In genomic region chr1:86154133-86154823, GRCm38 (mm10) we compare ENCODE assay signal across 8 mouse cellular contexts. TPM values are rescaled to one million over a fixed set of nuclear protein-coding genes. Genes with fewer than 3 reads are reported as not detected.
DNase-seq lines count a peak whose midpoint lies in the region; ATAC-seq and TF ChIP-seq lines count a peak whose summit lies in the region.

Gene Armc9, plus strand, starts transcription at chr1:86154780.

- H3K9me3 ChIP-seq in embryonic facial prominence, embryonic 14.5 days (ENCODE audit: control insufficient read depth, low read length), result no peaks in the 10 kb centered on the region
- H3K9me3 ChIP-seq in limb, embryonic 14.5 days (ENCODE audit: control insufficient read depth, low read length), result no peaks in the 10 kb centered on the region
- no peaks in the 10 kb centered on the region for H3K9me3 ChIP-seq in midbrain, postnatal 0 days (ENCODE audit: low read length)

- WGBS in embryonic facial prominence, embryonic 14.5 days, result 4% methylated on average over 36 of the region's 40 CpGs
- 2% methylated on average over 40 of the region's 40 CpGs for WGBS in limb, embryonic 14.5 days
- WGBS in midbrain, postnatal 0 days, result 4% methylated on average over 40 of the region's 40 CpGs

- DNase-seq in 3T3-L1 (ENCODE audit: low read depth, low spot score), result peak; percentile 98
- DNase-seq in adrenal gland, postnatal 4 days (ENCODE audit: low spot score in 2 of 2), result peak; percentile 86 to 90
- peak; percentile 99 for DNase-seq in embryonic facial prominence, embryonic 14.5 days (ENCODE audit: low spot score)
- DNase-seq in heart, adult 8-10 months (ENCODE audit: low spot score), result peak; percentile 97
- DNase-seq in kidney, adult 9 months, result peak; percentile 97
- DNase-seq in limb, embryonic 14.5 days (ENCODE audit: low spot score), result peak; percentile 96
- DNase-seq in midbrain, postnatal 0 days (ENCODE audit: low spot score), result peak; percentile 97
- peak; percentile 89 to 93 for DNase-seq in spleen, postnatal 14 days (ENCODE audit: low spot score in 2 of 2)

- no peaks in the 10 kb centered on the region for H3K36me3 ChIP-seq in embryonic facial prominence, embryonic 14.5 days (ENCODE audit: control insufficient read depth, insufficient read depth, low read length)
- 0 out of 2 replicates have a peak, but pooled peaks cover 12% of the 10 kb centered on the region for H3K36me3 ChIP-seq in limb, embryonic 14.5 days (ENCODE audit: control insufficient read depth, insufficient read depth, low read length)
- H3K36me3 ChIP-seq in midbrain, postnatal 0 days (ENCODE audit: insufficient read depth, low read length), result 0 out of 2 replicates have a peak, but pooled peaks cover 7% of the 10 kb centered on the region

- peak; percentile 95; the same call in 1 of the 2 replicates for TF ChIP-seq POLR2A in limb, embryonic 14.5 days (IDR thresholded peaks at IDR 0.05; ENCODE audit: borderline replicate concordance, extremely low read depth, insufficient read depth, insufficient read length)

- peak within 1 kb of the TSS; percentile 93 for H3K27ac ChIP-seq in embryonic facial prominence, embryonic 14.5 days (replicated peaks; ENCODE audit: low read depth, low read length)
- H3K27ac ChIP-seq in limb, embryonic 14.5 days (replicated peaks; ENCODE audit: low read depth, low read length), result peak within 1 kb of the TSS; percentile 87
- peak within 1 kb of the TSS; percentile 82 for H3K27ac ChIP-seq in midbrain, postnatal 0 days (ENCODE audit: low read depth, low read length)

- H3K4me2 ChIP-seq in embryonic facial prominence, embryonic 14.5 days (ENCODE audit: low read depth, low read length), result peak within 1 kb of the TSS; percentile 81
- H3K4me2 ChIP-seq in limb, embryonic 14.5 days (replicated peaks; ENCODE audit: low read depth, low read length, severe bottlenecking), result peak within 1 kb of the TSS; percentile 67
- peak within 1 kb of the TSS; percentile 70 for H3K4me2 ChIP-seq in midbrain, postnatal 0 days (ENCODE audit: low read depth, low read length, poor library complexity, severe bottlenecking)

- peak within 1 kb of the TSS; percentile 80 for H3K4me3 ChIP-seq in embryonic facial prominence, embryonic 14.5 days (ENCODE audit: low read depth, low read length)
- H3K4me3 ChIP-seq in limb, embryonic 14.5 days (replicated peaks; ENCODE audit: low read length), result peak within 1 kb of the TSS; percentile 80
- peak within 1 kb of the TSS; percentile 73 for H3K4me3 ChIP-seq in midbrain, postnatal 0 days (ENCODE audit: low read depth, low read length)

- H3K4me1 ChIP-seq in embryonic facial prominence, embryonic 14.5 days (ENCODE audit: control insufficient read depth, insufficient read depth, low read length), result 0 out of 2 replicates have a peak, but pooled peaks cover 2% of the 10 kb centered on the region
- peaks cover 8% of the 10 kb centered on the region for H3K4me1 ChIP-seq in limb, embryonic 14.5 days (ENCODE audit: control insufficient read depth, insufficient read depth, low read length)
- H3K4me1 ChIP-seq in midbrain, postnatal 0 days (ENCODE audit: insufficient read depth, low read length), result peaks cover 12% of the 10 kb centered on the region

- H3K27me3 ChIP-seq in embryonic facial prominence, embryonic 14.5 days (replicated peaks; ENCODE audit: control insufficient read depth, insufficient read depth, low read length), result no peaks in the 10 kb centered on the region
- no peaks in the 10 kb centered on the region for H3K27me3 ChIP-seq in limb, embryonic 14.5 days (ENCODE audit: control insufficient read depth, insufficient read depth, low read length)
- no peaks in the 10 kb centered on the region for H3K27me3 ChIP-seq in midbrain, postnatal 0 days (ENCODE audit: insufficient read depth, low read length)

- peak; percentile 100 for ATAC-seq in embryonic facial prominence, embryonic 14.5 days (ENCODE audit: low read depth)
- ATAC-seq in limb, embryonic 14.5 days (ENCODE audit: low FRiP score, low read depth), result peak; percentile 100
- peak; percentile 99 for ATAC-seq in midbrain, postnatal 0 days (ENCODE audit: low FRiP score)

- TF ChIP-seq CTCF in midbrain, postnatal 0 days (IDR thresholded peaks at IDR 0.05), result no peak

- peak within 1 kb of the TSS; percentile 77 for H3K9ac ChIP-seq in embryonic facial prominence, embryonic 14.5 days (ENCODE audit: low read depth, low read length)
- H3K9ac ChIP-seq in limb, embryonic 14.5 days (ENCODE audit: low read depth, low read length, severe bottlenecking), result peak within 1 kb of the TSS; percentile 66
- H3K9ac ChIP-seq in midbrain, postnatal 0 days (replicated peaks; ENCODE audit: low read length, poor library complexity, severe bottlenecking), result peak within 1 kb of the TSS; percentile 84

RNA-seq across cellular contexts. Expression of gene Armc9, which starts in this region (rescaled TPM):
- total RNA-seq in adrenal gland, postnatal 4 days (2021), result 10 to 100 TPM; 16.1 to 16.8 TPM
- 17.4 and 21.4 TPM in 2 replicates for polyA plus RNA-seq in embryonic facial prominence, embryonic 14.5 days (2014; fragmentation: Nextera tagmentation; extraction: Ambion mirVana)
- 1 to 10 TPM; 2.4 to 3.5 (median 2.9) TPM for total RNA-seq in heart, adult 8-10 months (2022)
- polyA plus RNA-seq in limb, embryonic 14.5 days (2012; rRNA removed), result 16.5 and 17.0 TPM in 2 replicates
- 19.6 and 23.1 TPM in 2 replicates for polyA plus RNA-seq in limb, embryonic 14.5 days (2014; fragmentation: Nextera tagmentation; extraction: Ambion mirVana)
- 31.0 and 33.2 TPM in 2 replicates for total RNA-seq in midbrain, postnatal 0 days (2014; rRNA removed)
- 36.3 and 42.6 TPM in 2 replicates for polyA plus RNA-seq in midbrain, postnatal 0 days (2015; fragmentation: Nextera tagmentation; extraction: Ambion mirVana)

Comparison
In these comparisons a context has a peak if more than half of its experiments do, and no peak if none do; other contexts are left out.
1. Peak in every context shown above with its lines: DNase-seq, ATAC-seq, H3K4me3 ChIP-seq and H3K27ac ChIP-seq.